Mouse (Mus musculus) activated CD4-positive, CD25-positive, alpha-beta regulatory T cell, adult 4 months (primary cell): ENCODE measurements around the gene Rasl2-9. TPM values are rescaled to one million over a fixed set of nuclear protein-coding genes. Genes with fewer than 3 reads are reported as not detected.
"Not testable (repeated sequence)": the region's sequence is repeated elsewhere in the genome, so short reads cannot be mapped to it uniquely, and the experiment has no call there.

ENCODE experiments used
- ATAC-seq: one replicate; pipeline ENCODE4 v1.8.0; 2017
- polyA plus RNA-seq, 2 experiments: library from polyadenylated mRNA; unstranded; fragments of 100-300 nt; shearing (Covaris generic); gene quantifications; one replicate each; pipeline ENCODE4 v1.2.1; 2017

Gene Rasl2-9
- under 1 TPM in 1 of 2 experiments, not detected in 1; 0.58 TPM for polyA plus RNA-seq

DNA sequence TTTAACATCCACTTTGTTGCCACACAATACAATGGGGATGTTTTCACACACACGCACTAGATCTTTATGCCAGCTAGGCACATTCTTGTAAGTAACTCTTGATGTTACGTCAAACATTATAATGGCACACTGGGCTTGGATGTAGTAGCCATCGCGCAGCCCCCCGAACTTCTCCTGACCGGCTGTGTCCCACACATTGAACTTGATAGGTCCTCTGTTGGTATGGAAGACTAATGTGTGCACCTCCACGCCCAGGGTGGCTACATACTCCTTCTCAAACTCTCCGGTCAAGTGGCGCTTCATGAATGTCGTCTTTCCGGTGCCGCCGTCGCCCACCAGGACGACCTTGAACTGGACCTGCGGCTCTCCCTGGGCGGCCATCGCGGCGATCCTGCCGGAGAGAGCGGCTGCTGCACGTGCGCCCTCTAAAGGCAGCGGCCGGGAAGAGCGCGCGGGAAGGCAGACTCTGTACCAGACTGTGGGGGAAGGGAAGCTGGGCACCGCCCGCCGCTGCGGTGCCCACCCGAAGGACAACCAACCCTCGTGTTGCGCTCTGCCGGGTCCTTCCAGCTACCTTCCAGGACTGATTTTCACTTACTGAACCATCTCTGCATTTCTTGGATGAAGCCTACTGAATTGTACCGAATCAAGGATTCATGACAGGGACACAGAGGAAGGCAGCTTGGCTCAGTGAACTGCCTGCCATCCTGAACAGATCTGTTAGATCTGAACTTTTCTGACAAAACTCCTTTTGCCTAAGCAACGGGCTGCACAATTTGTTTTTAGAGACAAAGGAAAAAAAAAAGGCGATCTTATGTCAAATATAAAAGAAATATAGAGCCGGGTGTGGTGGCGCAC lies at the start of gene Rasl2-9:
Gene Rasl2-9, minus strand, starts transcription at position 402 of the 858 bp plus-strand sequence.
- ATAC-seq: no peak

DNA sequence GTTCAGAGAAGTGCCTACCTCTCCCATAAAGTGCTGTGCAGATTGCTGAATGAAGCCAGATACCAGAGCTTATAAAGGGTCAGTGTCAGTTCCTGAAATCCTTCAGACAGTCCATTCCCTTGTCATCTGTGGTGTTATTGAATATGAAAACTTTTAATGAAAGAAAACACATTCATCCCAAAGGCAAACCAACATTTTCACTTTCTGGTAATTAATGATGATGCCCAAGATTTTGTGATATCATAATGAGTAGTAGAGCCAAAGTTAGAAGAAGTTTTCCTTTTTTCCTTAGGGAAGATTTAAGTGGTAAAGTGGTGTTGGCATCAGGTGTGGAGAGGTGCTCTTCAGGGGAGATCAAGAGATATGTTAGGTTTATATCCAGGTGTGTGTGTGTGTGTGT lies 23.8 kb upstream of the Rasl2-9 start, which contains the start of gene Vmn1r55:
Gene Vmn1r55, minus strand, starts transcription at position 101 of the 400 bp plus-strand sequence.
- ATAC-seq: not testable (repeated sequence)

DNA sequence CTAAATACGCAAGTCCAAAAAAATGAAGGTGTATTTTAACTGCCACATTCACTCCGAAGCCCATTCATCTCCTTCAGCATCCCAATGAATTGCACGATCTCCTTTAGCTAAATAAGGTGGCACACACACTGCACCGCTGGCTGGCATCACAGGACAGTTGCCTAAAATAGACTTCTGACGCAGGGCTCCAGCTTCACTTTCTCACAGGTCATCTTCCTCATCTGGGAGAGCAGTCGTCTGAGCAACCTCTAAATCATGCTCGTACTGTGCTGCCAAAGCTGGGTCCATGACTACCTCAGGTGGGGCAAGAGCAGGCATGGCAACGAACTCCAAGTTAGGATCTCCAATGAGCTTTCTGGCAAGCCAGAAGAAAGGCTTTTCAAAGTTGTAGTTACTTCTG lies 672 bp downstream of the Rasl2-9 start:
- no peak for ATAC-seq

DNA sequence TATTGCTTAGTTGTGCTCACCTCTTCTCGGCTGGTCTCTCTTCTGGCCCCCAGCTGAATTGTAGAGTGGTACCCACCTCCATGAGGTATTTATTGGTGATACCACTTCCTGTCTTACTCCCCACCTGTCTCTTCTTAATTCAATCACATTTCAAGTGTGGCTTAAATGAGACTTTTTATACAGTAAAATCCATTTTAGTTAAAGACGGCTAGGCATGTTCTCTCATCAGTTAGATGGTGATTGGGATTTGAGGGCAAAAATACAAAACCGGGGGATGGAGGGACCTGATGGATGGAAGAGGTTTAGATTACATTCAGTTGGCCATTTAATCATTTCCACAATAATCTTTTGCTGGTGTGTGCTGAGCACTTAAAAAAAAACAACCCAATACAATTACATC lies 8.9 kb downstream of the Rasl2-9 start, which contains the start of gene Rfpl4:
Gene Rfpl4, minus strand, starts transcription at position 101 of the 400 bp plus-strand sequence.
- no peak for ATAC-seq

DNA sequence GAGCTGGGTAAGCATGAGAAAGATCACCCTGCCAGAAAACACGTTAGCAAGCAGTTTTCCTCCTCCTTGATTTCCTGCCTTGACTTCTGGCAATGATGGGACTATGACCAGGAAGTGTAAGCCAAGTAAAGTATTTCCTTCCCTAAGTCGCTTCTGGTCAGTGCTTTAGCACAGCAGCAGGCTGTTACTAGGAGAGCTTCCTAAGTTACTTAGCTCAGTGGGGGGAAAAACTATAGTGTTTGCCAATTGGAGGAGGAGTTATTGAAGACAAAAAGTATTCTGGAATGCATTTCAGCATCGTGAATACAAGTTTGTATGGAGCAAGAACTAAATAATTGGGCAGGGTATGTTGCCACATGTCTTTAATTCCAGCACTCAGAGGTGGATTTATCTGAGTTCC lies 13.0 kb downstream of the Rasl2-9 start:
- no peak for ATAC-seq

DNA sequence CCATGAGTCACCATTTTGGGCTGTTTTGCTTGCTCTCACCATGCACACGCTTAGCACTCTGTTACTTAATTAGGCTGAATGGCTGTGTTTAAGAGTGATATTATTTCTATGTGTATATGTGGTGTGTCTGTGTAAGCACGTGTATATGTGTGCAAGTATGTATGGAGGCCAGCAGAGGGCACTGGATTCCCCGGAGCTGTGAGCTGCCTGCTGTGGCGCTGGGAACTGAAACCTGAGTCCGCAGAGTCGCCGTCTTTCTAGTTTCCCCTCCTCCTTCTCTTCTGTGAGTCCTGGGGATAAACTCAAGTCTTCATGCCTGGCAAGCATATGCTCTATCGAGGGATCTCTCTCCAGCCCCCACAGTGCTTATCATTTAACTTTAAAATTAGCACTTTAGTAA lies 16.4 kb downstream of the Rasl2-9 start:
- ATAC-seq: no peak

DNA sequence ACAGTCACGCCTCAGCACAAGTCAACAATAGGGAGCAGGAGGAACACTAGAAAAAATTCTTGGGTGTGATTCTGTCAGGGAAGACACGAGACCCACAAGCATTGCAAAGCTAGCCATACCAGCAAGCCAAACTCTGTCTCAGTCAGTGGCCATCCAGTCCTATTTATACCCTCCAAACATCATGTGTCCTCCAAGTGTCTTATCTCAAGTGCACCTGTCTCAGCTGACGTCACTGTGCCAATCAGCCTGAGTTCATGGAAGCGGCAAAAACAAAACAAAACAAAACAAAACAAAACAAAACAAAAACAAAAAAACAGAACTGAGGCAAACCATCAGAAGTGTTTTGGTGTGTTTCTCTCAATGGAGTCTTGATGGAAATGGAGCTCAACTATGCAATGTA lies 17.5 kb downstream of the Rasl2-9 start:
- ATAC-seq: no peak

DNA sequence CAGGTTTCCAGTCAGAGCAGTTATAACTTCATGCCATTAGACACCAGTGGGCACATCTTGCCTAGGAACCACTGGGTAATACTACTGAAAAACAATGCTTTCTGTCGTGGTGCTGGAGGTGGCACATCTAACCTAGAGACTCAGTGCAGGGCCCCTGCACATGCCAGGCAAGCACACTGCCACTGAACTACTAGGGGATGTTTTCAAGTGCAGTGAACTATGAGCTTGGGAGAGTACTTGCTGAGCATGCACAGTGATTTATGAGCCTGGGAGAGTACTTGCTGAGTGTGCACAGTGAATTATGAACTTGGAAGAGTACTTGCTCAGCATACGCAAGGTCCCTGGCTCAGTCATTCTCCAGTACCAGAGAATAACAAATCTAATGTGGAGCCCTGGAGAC lies 23.2 kb downstream of the Rasl2-9 start:
- no peak for ATAC-seq

DNA sequence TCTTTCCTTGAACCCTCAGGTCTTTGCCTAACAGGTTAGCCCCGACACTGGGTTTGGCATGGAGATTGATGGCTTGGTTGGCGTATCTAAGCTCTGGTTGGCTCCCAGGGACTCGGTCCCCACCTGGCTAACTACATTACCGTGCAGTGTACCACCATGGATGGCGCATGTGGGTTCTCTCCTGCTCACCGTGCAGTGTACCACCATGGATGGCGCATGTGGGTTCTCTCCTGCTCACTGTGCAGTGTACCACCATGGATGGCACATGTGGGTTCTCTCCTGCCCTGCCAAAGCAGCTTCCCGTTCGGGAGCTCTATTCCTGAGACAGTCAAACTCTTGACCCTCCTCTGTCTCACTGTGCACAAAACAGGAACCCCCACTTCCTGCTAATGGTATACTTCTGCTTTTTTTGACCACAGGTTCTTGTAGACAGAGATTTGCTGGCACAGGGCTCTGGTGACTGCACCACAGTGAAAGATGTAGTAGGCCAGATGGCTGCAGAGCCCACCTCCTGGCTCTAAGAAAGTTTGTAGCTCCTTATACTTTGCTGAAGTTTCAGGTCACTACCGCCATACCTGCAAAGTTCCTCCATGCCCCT lies 24.6 kb downstream of the Rasl2-9 start:
- ATAC-seq: no peak

DNA sequence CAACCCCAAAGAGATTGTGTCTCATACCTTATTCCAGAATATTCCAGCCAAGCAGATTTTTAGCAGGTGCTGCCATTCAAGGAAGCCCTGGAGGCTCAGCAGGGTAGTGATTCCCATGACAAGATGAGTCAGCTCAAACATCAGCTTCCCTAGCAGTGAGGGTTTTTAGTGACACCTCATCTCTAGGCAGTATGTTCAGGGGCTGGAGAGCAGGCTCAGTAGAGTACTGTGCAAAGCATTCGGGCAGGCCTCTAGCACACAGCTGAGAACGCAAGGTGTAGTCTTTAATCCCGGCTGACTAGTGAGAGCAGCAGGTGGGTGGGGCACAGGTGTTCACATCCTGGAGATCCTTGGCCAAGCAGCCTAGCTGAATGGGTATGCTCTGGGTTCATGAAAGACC lies 26.0 kb downstream of the Rasl2-9 start:
- ATAC-seq: no peak

DNA sequence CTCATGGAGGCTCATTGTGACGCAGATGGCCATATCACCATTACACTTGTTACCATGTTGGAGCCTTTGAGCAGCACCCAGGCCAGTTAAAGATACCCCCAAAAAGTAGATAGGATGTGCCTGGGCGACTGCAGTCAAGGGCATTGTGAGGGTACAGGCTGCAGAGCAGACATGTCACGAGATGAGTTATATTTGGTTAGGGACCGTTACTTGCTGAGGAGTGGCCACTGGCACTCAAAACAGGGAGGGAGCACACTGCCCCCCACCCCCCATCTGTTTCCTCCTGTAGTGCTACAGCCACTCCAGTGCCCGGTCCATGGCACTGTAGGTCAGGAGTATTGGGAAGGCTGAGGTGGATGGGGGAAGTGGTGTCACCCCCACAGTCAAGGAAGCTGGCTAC lies 27.0 kb downstream of the Rasl2-9 start:
- ATAC-seq: no peak

DNA sequence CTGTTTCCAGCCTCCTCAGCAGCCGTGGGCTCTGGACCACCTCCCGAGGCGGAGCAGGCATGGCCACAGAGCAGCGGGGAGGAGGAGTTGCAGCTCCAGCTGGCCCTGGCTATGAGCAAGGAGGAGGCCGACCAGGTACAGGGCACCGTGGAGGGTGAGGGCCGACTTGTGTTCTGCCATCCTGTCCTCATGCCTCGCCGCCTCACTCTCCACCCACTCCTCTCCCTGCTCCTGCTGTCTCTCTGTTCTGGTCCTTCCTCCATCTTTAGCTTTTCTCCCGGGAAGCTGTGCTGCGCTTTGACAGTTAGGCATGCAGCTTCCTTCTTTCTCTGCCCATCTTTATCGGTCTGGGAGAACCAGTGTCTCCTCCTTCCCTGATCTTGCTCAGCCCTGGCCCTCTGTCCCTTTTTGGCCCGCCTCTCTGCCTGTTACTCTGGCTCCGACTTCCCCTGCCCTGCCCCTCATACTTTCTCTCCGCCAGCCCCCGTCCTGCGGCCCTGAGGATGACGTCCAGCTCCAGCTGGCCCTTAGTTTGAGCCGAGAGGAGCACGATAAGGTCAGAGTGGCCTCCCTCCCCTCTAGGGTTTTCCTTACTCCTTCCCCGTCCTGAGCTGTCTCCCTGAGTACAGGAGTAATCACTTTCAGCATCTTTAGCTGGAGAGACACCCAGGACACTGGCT lies 32.8 kb downstream of the Rasl2-9 start:
- no peak for ATAC-seq

DNA sequence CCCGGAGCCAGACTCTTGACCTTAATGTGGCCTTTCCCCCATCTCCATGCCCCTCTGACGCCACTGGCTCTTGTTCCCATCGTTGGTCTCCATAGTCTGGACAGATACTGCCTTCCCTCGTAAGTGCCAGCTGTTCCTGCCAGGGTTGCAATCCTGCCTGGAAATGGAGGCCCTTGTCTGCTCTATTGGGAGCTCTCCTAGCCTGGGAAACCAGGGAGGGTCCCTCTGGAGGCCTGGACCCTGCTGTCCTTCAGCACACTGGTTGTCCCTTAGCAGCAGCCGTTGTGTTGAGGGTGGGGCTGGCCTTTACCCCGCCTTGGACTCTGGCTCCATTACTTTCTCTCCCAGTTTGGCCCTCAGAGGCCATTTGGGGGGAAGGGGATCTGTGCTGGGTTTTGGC lies 33.4 kb downstream of the Rasl2-9 start:
- no peak for ATAC-seq

DNA sequence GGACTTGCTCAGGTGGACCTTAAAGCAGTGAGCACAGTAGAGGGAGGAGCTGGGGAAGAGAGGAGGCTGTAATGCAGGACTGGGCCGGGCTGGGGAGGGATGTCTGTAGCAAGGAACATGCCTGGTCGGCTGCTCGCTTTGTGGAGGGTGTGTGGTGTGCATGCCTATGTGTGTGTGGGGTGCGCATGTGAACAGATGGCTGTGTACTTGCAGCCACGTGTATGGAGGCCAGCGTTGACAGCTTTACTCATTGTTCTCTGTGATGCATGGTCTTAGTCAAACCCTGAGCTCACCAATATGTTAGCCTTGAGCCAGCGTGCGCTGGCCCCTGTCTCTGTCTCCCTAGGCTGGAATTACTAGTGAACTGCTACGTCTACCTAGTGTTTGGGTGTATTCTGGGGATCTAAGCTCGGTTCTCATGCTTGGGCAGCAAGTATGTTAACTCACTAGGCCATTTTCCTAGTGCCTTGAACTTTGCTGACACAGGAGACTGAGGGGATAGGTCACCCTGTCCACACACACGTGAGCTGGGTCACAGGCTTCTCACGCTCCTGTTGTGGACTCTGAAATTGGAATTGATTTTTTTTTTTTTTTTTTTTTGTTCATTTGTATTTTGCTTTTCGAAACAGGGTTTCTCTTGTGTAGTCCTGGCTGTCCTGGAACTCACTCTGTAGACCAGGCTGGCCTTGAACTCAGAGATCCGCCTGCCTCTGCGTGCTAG lies 34.6 kb downstream of the Rasl2-9 start:
- ATAC-seq: no peak

DNA sequence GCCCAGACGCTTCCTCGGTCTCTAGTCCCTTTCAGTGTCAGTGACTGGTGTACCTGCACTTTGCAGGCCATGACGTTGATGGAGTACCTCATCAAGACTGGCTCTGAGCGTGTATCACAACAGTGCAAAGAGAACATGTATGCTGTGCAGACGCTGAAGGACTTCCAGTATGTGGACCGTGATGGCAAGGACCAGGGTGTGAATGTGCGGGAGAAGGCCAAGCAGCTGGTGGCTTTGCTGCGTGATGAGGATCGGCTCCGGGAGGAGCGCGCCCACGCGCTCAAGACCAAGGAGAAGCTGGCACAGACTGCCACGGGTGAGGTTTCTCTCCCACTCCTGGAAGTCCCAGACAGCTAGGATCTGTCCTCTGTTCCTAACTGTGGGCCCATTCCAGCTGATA lies 35.9 kb downstream of the Rasl2-9 start:
- no peak for ATAC-seq

DNA sequence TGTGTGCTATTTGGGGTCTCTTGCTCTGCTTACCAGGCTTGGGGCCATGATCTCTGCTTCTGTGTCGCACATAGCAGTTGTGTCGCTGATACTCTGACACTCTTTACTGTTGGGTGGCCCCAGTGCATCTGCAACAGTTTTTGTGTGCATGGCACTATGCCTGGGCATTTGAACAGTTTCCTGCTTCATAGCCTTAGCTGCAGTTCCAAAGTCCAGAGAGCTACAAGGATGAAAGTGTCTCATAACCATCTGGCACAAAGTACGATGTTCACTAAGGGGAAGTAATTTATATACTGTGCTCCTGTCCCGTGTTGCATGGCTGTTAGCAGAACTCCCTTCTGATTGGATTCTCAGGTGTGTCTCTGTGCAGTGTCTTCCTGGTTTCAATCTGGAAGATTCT lies 37.9 kb downstream of the Rasl2-9 start:
- no peak for ATAC-seq

DNA sequence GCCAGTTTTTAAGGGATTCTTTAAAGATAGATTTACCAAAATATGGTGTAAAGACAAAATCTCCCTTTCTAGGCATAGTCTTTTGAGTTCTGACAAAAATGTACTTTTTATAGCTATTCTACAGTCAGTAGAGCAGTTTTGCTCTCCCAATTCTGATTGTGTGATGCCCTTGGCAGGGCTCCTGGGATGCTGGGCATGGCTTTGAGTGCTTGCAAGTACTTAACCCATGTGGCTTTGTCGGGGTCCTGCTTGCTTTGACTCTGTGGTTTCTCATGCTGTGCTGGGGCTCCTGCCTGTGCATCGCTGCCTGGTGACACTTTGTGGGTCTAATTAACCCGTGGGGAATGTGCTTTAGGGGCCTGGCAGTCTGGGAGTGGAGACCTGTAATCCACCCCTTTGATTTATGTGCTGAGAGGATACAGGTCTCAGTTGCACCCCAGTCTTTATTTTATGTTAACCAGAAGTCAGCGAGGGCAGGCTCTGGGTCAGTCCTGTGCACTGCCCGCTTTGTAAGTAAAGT lies 38.8 kb downstream of the Rasl2-9 start:
- ATAC-seq: no peak

DNA sequence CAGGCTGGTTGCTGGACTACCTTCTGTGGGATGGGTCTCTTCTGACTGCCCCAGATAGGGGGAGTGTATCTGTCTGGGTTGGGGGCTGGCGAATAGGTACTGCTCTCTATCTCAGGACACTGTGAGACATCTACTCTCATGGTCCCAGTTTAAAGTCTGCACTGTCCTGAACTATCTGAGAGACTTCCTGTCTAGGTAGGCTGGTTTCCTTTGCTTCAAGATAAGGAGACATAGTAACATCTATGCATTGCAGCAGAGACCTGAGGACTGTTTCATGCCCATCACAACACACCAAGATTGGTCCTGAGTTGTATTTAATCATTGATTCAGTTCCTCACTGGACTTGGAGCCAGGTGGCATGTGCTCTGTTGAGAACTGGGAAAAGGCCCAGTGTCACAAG lies 40.2 kb downstream of the Rasl2-9 start:
- no peak for ATAC-seq

DNA sequence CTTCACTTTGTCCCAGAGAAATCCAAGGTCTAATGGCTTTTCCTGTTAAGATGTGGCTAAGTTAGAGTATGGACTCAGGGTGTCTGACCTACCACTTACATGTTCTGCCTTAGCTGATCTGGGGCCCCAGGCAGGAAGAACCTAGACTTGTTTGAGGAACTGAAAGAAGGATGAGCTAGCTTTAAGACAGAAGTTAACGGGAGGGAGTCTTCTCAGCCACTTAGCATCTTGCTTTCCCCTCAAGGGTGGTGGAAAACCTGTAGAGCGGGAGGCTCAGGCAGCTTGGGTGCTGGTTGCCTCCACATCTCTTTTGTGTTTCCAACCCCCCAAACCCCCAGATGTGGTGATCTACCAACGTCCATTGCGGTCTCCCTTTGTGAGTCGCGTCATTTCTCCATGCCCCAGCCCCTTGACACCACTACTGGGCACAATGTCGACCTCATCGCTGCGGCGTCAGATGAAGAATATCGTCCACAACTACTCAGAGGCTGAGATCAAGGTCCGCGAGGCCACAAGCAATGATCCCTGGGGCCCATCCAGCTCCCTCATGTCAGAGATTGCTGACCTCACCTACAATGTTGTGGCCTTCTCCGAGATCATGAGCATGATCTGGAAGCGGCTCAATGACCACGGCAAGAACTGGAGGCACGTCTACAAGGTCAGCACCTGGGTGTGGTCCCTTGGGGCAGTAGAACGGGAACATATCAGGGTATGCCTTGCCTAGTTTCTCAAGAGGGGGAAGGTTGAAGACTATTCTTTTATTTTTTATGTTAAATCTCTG lies 42.2 kb downstream of the Rasl2-9 start:
- no peak for ATAC-seq

DNA sequence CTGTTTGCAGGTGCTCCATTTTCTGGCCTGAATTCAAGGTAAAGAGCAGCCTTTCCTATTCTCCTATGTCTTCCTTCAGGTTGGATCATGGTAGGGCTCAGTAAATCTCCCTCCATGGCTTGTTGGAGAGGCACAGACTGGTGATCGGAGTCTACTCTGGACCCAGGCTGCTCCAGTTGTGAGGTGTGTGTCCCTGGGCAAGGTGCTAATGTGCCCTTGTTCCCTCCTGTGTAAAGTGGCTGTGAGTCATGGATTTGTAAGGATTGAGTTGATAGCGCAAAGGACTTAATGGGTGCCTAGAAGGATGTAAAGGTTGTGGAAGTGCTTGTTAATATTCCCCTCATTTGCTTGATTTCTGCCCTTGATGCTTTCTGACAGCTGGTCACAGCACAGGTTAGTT lies 43.8 kb downstream of the Rasl2-9 start:
- ATAC-seq: no peak

DNA sequence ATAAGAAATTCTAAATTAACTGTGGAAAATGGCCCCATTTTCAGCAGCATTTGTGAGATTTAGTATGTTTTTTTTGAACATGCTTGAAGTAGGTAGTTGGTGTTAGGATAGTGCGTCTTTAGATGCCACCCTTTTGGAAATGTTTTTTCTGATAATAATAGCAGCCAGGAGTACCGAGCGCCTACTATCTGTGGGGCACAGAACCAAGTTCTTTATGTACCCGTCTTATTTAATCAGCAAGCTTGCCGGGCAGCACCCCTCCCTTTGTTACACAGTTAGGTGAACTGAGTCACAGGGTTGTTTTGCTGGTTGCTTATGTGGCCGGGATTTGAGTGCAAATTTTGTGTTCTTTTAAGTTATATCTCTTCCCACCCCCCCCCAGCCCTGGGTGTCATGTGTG lies 44.5 kb downstream of the Rasl2-9 start:
- ATAC-seq: no peak

DNA sequence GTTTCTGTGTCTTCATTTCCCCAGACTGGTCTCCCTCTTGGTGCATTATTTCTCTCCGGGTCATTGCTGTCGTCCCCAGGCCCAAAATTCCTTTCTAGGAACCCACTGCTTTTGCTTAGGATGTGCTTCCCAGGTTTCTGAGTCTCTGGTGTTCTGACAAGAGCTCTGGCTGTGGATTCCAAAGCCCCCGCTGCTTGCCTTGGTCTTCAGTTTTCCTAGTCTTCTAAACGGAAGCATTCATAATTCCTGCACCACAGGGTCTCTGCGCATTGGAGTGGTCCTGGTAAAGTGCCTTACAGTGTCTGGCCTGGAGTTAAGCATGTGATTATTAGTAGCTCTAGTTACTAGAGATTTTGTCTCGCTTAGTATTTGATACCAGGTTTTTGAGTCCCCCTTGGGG lies 44.9 kb downstream of the Rasl2-9 start:
- no peak for ATAC-seq
